Mouse (Mus musculus) spleen, adult 2 months (tissue): ENCODE measurements around the gene Zbtb17. TPM values are rescaled to one million over a fixed set of nuclear protein-coding genes. Genes with fewer than 3 reads are reported as not detected.

Experiments
- DNase-seq, 2 experiments: peaks; one replicate each; pipeline versions ENCODE4 v3.0.0 to v3.0.0-alpha.2; 2012 to 2021; ENCODE audit warnings: low spot score in 2 of 2, low read depth in 1 of 2
- H3K27ac ChIP-seq: fragments of 200-500 bp; 2 replicates; pipeline ENCODE4 v1.5.1; 2012; ENCODE audit warnings: low read length, inconsistent platforms; ENCODE audit not compliant: insufficient read depth
- H3K27me3 ChIP-seq: fragments of 200-500 bp; 2 replicates; pipeline ENCODE4 v1.6.1; 2012; ENCODE audit warnings: mild to moderate bottlenecking, moderate library complexity, low read length, inconsistent platforms; ENCODE audit not compliant: control insufficient read depth, insufficient read depth
- H3K36me3 ChIP-seq: fragments of 200-500 bp; 2 replicates; pipeline ENCODE4 v1.6.1; 2012; ENCODE audit warnings: mild to moderate bottlenecking, low read length, inconsistent platforms; ENCODE audit not compliant: control insufficient read depth, insufficient read depth
- H3K4me1 ChIP-seq: fragments of 200-500 bp; 2 replicates; pipeline ENCODE4 v1.6.1; 2011; ENCODE audit warnings: inconsistent platforms; ENCODE audit not compliant: control insufficient read depth, insufficient read depth, insufficient read length
- H3K4me3 ChIP-seq: fragments of 200-500 bp; 2 replicates; pipeline ENCODE4 v1.5.1; 2011; ENCODE audit warnings: mild to moderate bottlenecking, inconsistent platforms; ENCODE audit not compliant: insufficient read depth, insufficient read length; ENCODE audit errors: extremely low read depth
- CTCF ChIP-seq: fragments of 200-500 bp; IDR thresholded peaks from 2 replicates; pipeline ENCODE4 v1.5.1; 2011; ENCODE audit warnings: mild to moderate bottlenecking, inconsistent platforms; ENCODE audit not compliant: insufficient read depth, insufficient read length, insufficient replicate concordance; ENCODE audit errors: extremely low read depth
- POLR2A ChIP-seq: fragments of 200-500 bp; IDR thresholded peaks from 2 replicates; pipeline ENCODE4 v1.6.1; 2011; ENCODE audit warnings: low read depth, low read length, inconsistent platforms
- WGBS: fragments of 180-500 bp; shearing (Covaris S2); methylation state at CpG from one replicate; pipeline ENCODE4 v1.1.7; 2018; 5-methylcytosine and 5-hydroxymethylcytosine counted together
- polyA plus RNA-seq: library from polyadenylated mRNA; depleted of rRNA; stranded (reverse); fragments of >200 nt; gene quantifications from 2 replicates; pipeline ENCODE4 v1.2.3, GENCODE M21; 2012

Gene Zbtb17
- polyA plus RNA-seq, 1 experiment: 35.0 TPM

DNA sequence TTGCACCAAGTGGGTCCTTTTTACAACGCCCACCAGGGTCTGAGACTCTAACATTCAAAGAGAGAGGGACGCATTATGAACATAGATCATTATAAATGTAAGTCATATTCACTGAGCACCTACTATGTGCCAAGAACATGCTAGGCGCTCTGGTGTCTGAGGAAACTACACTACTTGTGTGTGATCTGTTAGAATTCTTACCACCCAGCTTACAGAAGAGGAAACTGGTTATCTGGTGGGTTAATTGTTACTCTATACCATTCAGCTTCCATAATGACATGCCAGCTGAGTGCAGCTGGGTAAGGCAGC lies 39.2 kb upstream of the Zbtb17 start:
- Histone ChIP-seq H3K36me3 (no peaks in the 10 kb centered on the region), H3K4me3 (no peak overlapping the region), H3K27ac (no peak overlapping the region), H3K27me3 (no peaks in the 10 kb centered on the region), H3K4me1 (peaks cover 3% of the 10 kb centered on the region; the same call in 1 of the 2 replicates)
- no peak for DNase-seq
- 85% methylated on average over 3 of the region's 3 CpGs for WGBS
- TF ChIP-seq CTCF (no peak), POLR2A (no peak)

DNA sequence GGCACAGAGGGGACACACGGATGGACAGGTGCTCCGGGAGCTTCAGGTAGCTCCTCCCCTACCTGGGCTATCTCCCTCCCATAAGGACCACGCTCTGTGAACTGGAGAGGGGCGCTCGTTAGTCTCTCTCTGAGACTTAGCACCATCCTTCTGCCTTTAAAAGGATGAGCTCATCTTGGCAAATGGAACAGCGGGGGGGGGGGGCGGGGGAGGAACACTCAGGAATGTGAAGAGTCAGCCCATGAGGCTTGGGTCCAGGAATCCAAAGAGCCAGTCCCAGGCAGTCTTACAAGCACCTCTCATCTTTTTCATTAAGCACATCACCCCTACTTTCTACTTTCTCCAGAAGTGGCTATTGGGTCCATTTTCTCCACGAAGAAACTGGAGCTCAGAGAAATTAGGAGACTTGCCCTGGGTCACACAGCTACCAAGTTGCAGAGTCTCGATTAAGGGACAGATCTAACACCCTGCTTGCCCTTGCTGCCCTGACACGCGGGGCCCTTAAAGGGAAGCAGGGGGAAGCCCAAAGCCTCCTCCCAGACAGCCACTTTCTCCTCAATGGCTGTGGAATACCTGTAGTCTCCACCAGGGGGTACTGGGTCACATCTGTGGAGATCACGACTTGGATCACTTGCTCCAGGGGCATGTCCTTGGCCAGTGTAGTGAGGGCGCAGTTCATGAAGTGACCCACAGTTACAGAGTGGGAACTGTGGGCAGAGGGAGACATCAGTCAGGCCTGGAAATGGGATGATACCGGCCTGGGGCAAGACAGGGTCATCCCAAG lies 37.7 kb upstream of the Zbtb17 start:
- Histone ChIP-seq H3K27ac (no peak overlapping the region), H3K36me3 (no peaks in the 10 kb centered on the region), H3K4me1 (peaks cover 3% of the 10 kb centered on the region; the same call in 1 of the 2 replicates), H3K4me3 (no peak overlapping the region), H3K27me3 (no peaks in the 10 kb centered on the region)
- TF ChIP-seq CTCF: peak; percentile 45; the same call in 1 of the 2 replicates
- TF ChIP-seq POLR2A: no peak
- DNase-seq: peak; percentile 21 to 28
- 53% methylated on average over 14 of the region's 14 CpGs for WGBS

DNA sequence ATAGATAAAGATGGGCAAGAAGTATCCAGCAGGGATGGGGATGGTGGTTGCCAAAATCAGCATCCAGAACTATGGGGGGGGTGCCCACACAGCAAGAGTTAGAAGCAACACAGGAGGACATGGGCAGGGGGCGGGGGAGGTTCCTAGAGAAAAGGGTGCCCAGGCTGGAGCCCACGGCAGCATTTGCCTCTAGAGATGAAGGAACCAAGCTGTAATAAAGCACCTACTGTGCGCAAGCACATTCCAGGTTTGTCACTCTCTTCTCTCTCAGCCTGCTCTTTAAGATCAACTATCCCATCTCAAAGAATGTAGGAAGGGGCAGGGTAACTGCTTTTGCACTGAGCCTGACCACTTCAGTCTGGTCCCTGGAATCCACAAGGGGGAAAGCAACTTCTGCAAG lies 35.9 kb upstream of the Zbtb17 start:
- Histone ChIP-seq H3K4me1 (peaks cover 3% of the 10 kb centered on the region; the same call in 1 of the 2 replicates), H3K27me3 (no peaks in the 10 kb centered on the region), H3K4me3 (no peak overlapping the region), H3K27ac (no peak overlapping the region), H3K36me3 (no peaks in the 10 kb centered on the region)
- 90% methylated on average over 3 of the region's 3 CpGs for WGBS
- no peak for TF ChIP-seq CTCF
- no peak for TF ChIP-seq POLR2A
- no peak for DNase-seq

DNA sequence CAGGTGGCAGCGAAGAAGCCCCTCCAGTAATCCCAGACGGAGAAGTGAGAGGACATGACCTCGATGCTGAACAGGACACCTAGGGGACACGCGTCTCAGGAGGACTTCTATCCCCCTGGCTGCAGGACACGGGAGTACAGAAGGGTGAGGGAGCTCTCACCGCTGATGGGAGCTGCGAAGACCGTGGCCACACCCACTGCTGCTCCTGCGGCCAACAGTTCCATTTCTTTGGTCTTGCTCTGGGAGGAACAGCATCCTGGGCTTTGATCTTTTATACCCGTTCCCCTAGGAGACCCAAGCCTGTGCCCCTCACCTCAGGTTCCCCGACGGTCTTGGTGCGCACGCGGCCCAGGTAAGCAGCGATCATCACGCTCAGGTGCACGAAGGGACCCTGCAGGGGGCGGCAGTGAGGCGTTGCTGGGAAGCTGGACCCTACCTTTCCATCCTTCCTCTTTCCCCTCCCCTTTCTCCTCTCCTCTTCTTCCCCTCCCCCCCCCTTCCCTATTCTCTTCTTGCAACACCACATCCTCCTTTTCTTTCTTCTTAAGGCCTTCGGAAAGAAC lies 32.9 kb upstream of the Zbtb17 start:
- TF ChIP-seq POLR2A (no peak), CTCF (peak; percentile 42; the same call in 1 of the 2 replicates)
- H3K27ac ChIP-seq: no peak overlapping the region
- 39% methylated on average over 22 of the region's 22 CpGs for WGBS
- no peaks in the 10 kb centered on the region for H3K4me1 ChIP-seq
- DNase-seq: no peak
- H3K36me3 ChIP-seq: no peaks in the 10 kb centered on the region
- H3K27me3 ChIP-seq: no peaks in the 10 kb centered on the region
- no peak overlapping the region for H3K4me3 ChIP-seq

DNA sequence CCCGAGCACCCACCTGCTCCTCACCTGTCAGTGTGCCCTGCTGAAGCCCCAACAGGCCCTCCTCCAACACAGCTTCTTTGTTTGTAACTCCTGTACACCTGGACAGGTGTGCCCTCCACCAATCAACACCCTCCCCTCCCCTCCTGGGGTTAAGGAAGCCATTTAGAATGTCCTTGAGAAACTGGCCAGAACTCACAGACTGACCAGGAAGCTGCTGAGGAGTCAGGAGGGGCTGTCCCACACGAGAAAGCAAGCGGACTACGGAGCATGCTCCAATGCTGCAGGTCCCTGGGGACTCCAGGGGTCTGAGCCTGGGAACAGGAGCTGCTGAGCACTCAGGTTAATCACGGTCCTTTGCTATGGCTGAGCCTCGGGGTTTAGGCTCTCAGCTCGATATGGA lies 28.5 kb upstream of the Zbtb17 start, which contains the start of gene Clcnkb:
Clcnkb (minus strand) TSS at position 91 of the 400 bp plus-strand sequence.
- no peaks in the 10 kb centered on the region for H3K27me3 ChIP-seq
- 84% methylated on average over 7 of the region's 7 CpGs for WGBS
- no peak within 1 kb of the TSS for H3K27ac ChIP-seq
- no peak for DNase-seq
- H3K4me3 ChIP-seq: no peak within 1 kb of the TSS
- TF ChIP-seq POLR2A (no peak), CTCF (no peak)
- H3K36me3 ChIP-seq: no peaks in the 10 kb centered on the region
- peaks cover 10% of the 10 kb centered on the region; the same call in 1 of the 2 replicates for H3K4me1 ChIP-seq

DNA sequence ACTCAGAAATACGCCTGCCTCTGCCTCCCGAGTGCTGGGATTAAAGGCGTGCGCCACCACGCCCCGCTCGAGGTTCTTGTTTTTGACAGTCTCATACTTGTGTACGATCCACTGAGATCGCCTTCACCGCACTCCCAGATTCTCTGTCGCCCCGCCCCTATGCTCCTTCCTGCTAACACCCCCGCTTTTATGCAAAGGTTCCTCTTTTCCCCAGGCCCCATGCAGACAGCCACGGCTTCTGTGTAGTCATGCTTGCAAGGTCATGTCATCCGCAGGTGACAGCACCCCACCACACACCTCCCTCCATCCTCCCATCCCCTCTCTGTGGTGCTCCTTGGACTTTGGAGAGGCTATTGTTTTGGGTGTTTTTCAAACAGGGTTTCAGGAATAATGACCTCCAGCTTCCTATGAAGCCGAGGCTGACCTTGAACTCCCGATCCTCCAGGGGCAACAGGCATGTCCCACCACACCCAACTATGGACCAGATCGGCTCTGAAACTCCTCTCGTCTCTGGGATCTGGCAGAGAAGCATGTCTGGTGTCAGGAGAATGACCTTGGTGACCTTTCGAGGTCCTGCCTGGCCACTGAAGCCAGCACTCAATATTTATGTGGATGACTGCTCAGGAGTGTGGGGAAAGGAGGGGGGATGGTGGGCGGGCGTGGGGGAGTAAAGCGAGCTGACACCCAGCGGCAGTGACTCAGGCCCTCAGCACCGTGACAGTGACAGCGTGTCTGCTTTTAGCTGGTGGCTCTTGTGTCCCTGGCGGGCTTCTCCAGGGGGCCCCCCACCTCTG lies 24.9 kb upstream of the Zbtb17 start:
- H3K4me3 ChIP-seq: no peak overlapping the region
- 15% methylated on average over 27 of the region's 27 CpGs for WGBS
- DNase-seq: peak; percentile 60 to 69
- H3K27ac ChIP-seq: no peak overlapping the region
- no peak for TF ChIP-seq POLR2A
- no peak for TF ChIP-seq CTCF
- peaks cover 10% of the 10 kb centered on the region; the same call in 1 of the 2 replicates for H3K4me1 ChIP-seq
- H3K36me3 ChIP-seq: no peaks in the 10 kb centered on the region
- H3K27me3 ChIP-seq: no peaks in the 10 kb centered on the region
